Mouse (Mus musculus): Measurements from ENCODE around the gene Alkbh3. TPM values are rescaled to one million over a fixed set of nuclear protein-coding genes. Genes with fewer than 3 reads are reported as not detected.

Gene Alkbh3
- total RNA-seq, 2 experiments from 2014 or later = 33.7 to 43.3 TPM

DNA sequence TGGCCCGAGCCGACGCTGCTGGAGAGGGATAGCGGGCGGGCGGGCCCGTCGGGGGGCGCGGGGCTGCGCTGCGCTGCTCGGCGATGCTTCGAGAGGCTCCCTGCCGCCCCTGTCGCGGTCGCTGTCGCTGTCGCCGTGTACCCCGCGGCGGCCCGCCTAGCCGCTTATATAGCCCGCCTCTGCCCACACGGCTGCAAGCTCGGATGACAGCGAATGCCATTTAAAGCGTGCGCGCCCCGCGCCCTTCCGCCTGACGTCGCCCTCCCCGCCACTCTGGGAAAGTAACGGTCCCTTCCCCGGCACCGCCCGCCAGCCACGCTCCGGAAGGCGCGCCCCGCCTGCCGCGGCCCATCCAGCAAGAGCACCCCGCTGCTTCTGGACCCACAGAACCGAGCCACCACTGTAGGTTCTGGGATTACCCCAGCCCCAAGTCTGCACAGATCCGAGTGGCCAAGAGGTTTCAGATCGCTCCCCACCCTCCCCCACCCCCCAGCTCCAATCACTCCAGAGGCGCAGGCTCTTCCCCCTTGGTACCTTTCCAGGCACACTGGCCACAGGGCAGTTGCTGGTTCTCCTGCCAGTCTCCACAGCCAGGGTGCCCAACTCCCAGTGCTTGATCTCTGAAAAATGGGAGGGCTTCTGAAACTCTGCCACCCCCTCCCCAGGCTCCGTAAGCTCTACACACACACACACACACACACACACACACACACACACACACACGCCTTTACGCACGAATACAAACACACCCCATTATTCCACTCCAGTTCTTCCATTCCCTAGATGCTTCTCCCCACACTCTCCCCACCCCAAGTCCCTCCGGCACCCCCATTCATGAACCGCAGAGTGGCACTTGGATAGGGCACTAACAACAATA, 53.5 kb downstream of the Alkbh3 start, which contains the start of gene Gm13889:
Gene Gm13889, minus strand, starts transcription at position 294 of the 877 bp plus-strand sequence.
- intact Hi-C loops (cut with DNase I) = loop anchor here (5.0 kb wide), 2 partner anchors 70 to 85 kb away; no protein-coding TSS in a partner anchor
- DNase-seq = peak; percentile 72

DNA sequence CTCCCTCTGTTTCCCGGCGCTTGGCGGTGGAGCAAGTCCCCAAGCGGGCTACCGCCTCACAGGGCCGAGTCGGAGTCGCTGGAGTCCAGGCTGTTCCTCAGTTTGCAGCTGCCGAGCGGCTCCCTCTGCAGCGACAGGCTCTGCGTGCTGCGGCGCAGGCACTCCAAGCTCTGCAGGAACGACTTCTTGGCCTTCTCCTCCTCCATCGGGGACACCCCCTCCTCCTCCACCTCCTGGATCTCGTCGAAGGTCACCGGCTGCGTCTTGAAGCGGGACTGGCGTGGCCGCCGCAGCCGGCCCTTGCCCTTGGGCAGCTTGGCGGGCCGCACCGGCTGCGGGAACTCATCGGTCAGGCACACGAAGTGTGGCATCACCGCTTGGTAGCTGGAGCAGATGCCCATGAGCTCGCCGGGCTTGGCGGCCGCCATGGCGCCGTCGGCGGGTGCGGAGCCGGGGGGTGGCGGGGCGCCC, 54.2 kb downstream of the Alkbh3 start:
- intact Hi-C loops (cut with DNase I) = loop anchor here (5.0 kb wide), 2 partner anchors 69 to 84 kb away; no protein-coding TSS in a partner anchor
- peak; percentile 50 for DNase-seq

DNA sequence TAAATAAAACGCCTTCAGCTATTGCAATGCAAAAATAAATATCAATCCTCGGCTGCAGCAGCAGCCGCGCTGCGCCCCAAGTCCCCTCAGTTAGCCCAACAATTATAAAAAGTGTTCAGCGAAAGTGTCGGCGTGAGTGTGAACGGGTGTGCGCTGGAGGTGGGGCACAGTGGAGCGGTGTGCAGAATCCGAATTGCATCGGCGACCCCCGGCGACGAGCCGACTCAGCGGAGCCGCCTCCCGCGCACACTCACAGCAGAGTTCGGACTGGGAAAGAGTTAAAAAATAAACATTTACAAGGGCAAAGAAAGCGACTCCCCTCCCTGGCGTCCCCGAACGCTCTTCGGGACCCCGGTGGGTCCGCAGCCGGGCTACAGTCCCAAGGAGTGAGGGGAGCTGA, 54.7 kb downstream of the Alkbh3 start:
- intact Hi-C loops (cut with DNase I) = loop anchor here (5.0 kb wide), 2 partner anchors 69 to 84 kb away; no protein-coding TSS in a partner anchor
- no peak for DNase-seq

DNA sequence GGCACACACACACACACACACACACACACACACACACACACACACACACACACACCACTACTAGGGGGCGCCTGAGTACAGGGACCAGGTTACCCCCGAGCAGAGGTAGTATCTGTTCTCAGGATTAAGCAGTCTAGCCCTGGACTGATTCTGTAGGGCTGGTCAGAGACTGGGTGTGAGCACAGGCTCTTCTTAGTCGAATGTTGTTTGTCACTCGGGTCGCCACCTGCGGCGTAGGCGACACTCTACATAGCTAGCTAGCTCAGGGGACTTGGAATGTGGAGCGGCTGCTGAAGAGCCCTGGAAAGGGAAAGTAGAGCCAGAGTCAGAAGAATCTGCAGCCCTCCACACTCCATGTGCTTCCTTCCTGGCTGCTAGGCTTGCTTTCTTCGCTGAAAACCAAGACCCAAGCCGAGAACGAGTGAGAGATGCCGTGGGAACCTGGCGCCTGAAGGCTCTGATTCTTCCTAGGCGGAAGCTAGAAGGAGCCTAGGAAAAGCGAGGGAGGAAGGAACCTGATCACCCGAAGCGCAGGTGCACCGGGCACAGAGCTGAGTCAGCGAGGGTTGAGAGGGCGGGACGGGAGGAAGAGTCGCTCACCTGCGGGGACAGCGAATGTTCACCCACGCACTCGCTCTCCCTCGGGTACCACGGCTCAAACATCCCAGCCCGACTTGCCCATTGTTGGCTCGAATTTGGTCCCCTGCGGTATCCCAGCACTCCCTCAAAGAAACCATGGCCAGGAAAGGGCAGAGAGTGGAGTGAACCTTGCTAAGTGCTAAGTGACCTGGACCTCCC, 55.6 kb downstream of the Alkbh3 start:
- DNase-seq = no peak
- intact Hi-C loops (cut with DNase I) = loop anchor here (5.0 kb wide), 2 partner anchors 68 to 83 kb away; no protein-coding TSS in a partner anchor

DNA sequence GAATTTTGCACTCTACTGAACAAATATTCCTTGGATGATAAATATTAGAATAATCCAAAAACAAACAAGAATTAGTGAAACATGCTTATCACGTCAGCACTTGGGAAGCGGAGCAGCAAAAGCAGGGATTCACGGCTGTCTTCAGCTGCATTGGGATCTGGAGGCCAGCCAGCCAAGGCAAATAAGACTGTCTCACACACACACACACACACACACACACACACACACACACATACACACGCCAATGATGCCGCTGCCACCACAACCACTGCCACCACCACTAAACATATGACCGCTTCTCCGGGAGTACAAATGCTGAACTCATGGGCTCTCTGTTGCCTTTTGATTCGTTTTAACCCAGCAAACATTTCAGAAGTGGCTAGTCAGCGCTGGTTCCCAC, 56.9 kb downstream of the Alkbh3 start:
- intact Hi-C loops (cut with DNase I) = no loop called here
- no peak for DNase-seq

DNA sequence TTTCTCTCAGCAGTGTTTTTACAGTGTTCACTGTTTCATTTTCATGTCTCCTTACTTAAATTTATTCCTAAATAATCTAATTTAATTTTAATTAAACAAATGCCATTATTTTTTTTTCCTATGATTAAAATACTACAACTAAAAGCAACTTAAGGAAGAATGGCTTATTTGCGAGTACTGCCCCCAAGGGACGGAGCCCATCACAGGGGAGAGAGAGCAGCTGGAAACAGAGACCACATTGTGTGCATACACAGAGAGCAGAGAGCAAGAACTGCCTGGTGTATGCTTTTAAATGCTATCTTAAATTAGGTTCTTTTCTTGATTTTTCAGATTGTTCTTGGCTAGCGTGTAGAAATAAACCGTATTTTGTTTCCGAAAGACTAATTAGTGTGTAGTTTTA, 63.6 kb downstream of the Alkbh3 start:
- DNase-seq = no peak
- intact Hi-C loops (cut with DNase I) = no loop called here

DNA sequence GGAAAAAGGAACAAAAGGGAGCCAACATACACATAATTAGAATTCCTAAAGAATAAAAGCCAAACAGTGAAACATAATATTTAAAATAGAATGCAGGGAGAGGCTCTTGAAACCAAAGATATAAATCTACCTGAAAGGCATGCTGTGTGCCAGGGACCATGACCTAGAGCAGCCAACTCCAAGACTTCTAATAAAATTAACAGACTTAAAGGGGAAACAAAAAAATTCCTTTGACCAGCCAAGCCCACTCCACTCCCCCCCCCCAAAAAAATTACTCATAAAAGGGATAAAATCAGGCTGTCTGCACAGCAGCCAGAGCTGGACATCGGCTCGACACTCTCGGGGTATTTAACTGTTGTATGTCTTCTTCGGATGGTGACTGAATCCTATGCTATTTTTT, 65.8 kb downstream of the Alkbh3 start:
- intact Hi-C loops (cut with DNase I) = no loop called here

DNA sequence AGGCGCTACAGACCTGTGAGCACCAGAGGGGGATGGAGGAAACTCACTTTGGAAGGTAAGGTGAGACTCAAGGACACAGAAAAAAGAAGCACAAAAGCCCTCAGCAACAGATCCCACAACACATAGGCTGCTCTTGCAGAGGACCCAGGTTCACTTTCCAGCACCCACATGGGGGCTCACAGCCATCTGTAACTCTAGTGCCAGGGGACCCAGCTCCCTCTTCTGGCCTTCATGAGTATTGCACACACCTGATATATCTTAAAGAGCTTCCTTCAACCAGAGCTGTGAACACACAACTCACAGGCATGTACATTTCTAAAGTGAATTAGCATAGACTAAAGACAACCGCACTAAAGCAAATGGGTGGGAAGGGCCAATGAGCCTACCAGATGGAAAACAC, 66.5 kb downstream of the Alkbh3 start:
- intact Hi-C loops (cut with DNase I) = no loop called here
- no peak for DNase-seq

More for the DNA sequence above, 65.8 kb downstream of the Alkbh3 start:
- DNase-seq = no peak

DNA sequence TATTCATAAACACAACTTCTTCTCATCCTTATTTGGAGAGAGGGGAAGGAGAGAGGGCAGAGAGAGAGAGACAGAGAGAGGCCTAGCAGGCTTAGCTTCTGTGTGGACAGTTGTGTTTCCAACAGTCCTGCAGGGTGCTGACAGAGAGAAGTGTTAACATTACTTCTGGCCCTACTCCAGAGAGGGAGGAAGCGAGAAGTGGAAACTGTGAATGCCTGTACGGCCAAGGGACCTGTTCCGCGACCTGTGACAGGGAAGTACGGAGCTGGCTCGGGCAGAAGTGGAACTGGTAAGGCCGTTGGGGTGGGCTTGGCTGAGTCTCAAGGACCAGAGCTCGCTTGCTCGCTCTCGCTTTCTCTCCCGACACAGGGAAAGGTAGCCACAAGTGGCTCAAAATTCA, 68.9 kb downstream of the Alkbh3 start:
- no peak for DNase-seq
- intact Hi-C loops (cut with DNase I) = no loop called here

DNA sequence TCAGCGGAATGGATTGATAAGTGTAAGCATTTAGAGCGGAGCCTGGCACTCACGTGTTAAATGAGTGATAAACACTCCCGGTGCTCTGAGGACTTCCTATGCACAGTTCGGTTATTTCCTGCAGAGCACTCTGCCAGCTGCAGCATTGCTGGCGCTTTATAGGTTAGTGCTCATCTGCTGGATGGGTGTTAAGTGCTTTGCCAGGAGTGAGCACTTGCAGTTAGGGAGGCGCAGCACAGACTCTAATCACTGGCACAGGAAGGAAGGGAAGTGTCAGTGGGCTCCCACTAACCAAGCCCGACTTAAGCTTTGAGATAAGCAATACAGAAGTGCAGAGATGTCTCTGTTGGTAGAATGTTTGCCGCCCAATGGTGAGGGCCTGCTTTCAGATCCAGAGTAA, 72.1 kb downstream of the Alkbh3 start:
- no peak for DNase-seq

More for the DNA sequence above, 72.1 kb downstream of the Alkbh3 start:
- intact Hi-C loops (cut with DNase I) = no loop called here

Other genes with a start within 250 kb of the Alkbh3 start
- 10 to 100 TPM; 66.8 to 68.4 TPM for gene Ext2, start 188.2 kb downstream of the Alkbh3 start, total RNA-seq (2021)
- 1 to 10 TPM; 6.7 to 7.4 TPM for gene Accs, start 160.9 kb downstream of the Alkbh3 start, total RNA-seq (2021)
- gene Accsl, start 141.7 kb downstream of the Alkbh3 start, total RNA-seq (2021) = under 1 TPM in 1 of 2 experiments, not detected in 1; 0.68 TPM
- gene Gm13889, start 53.6 kb downstream of the Alkbh3 start, total RNA-seq (2021) = 10 to 100 TPM; 44.3 to 45.6 TPM
- gene Gm27027, start 14.5 kb downstream of the Alkbh3 start, total RNA-seq (2021) = not detected
- 10 to 100 TPM; 66.8 to 68.4 TPM for gene Hsd17b12, start 147.2 kb upstream of the Alkbh3 start, total RNA-seq (2021)